Mouse (Mus musculus) retina, adult 2 months (tissue): Measurements from ENCODE around the gene Aoc1.

Source experiments
- DNase-seq: peaks from one replicate; pipeline ENCODE4 v3.0.0-alpha.2; 2012; ENCODE audit warnings: low read depth, low spot score

Gene Aoc1

DNA sequence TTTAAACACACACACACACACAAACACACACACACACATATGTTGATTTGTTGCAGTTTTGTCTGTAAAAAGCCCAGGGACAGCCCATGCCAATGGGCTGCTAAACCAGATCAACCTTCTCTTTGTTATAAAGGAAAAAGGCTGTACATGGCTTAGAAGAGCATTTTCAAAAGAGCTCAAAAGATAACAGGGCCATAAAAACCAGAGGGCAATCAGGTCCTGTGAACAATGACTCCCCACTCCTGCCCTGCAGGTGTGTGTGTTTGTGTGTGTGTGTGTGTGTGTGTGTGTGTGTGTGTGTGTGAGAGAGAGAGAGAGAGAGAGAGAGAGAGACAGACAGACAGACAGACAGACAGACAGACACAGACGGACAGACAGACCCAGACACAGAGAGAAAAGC lies 36.5 kb downstream of the Aoc1 start:
- no peak for DNase-seq

DNA sequence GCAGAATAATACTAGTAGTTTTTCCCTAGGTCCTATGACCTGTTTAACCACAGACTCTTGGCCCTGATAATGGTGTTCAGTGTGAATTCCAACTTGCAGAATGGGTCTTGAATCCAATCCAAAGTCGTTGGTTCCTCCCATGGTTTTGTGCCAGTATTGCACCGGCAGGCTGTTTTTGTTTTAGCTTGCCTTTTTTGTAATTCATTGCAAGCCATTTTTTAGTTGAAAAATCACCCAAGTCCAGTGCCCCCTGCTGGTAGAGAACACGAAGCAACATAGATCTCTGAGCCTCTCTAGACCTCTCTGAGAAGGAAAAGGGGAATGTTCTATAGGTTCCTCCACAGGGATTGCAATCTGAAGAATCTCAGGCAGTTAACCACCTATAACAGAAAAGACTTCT lies 39.3 kb downstream of the Aoc1 start:
- DNase-seq, result no peak

DNA sequence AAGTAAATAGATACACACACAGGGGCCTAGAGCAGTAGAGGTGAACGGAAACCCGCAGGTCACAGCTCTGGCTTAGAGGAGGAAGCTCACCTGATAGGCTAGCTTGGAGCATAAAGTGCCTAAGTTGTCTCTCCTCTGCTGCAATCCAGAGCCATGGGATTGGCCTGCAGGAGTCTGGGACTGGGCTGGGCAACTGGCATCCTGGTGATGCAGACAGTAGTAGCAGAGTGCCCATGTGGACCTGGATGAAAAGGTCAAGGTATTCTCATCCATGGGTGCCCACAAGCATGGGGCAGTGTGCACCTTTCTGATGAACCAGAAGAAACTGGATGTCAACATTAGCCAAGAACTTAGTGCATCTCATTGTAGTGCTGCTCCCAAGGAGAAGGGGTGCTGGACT lies 40.9 kb downstream of the Aoc1 start:
- no peak for DNase-seq

DNA sequence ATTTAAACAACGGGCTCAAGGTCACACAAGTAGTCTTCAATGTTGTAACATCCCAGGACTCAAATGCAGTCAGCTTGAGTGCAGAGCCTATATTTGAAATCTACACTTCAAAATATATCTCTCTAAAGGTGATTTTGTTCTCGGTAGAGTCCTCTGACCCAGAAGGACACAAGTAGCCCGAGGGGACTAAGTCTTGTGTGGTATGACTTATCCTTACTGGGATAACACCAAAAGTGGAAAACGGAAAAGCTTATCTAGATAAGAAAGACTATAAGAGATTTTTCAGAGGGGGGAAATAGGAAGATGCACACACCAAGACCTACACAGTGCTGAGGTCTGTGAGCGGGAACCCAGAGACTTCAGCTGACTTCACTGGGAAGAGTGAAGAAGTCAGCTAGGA lies 56.9 kb downstream of the Aoc1 start, which contains the start of gene 1600015I10Rik:
Gene 1600015I10Rik, plus strand, starts transcription at position 301 of the 400 bp plus-strand sequence.
- no peak for DNase-seq

DNA sequence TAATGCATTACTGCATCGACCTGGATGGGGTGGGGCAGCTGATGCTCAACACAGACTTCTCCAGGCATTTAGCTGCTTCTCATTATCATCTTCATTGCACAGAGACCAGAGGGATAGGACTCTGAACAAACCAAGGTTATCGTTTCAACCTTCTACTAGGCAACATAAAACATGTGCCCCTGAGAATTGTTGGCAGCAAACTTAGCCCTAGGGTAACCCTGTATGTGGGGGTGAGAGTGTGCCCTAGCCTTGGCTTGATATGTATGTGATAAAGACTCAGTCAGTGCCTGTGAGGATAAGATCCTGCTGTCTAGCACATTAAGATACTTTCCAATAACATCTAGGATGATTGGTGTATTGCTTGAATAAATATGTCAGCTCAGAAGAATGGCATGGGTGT lies 76.9 kb downstream of the Aoc1 start:
- DNase-seq, result no peak

DNA sequence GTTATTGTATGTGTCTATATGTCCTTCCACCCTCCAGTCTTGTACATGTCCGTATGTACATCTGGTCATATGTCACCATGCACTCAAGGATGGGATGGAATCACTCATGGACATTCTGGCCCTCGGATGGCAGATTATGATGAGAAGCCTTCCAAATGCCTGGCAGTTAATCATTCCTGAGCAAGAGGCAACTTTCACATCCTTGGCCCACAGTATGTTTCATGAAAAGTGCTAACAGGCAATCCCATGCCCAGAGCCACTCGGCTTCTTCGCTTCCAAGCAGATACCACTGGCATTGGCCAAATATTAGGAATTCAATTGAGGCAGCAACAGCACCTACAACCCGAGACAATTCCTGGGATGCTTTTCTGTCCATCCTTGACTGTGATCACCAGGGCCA lies 78.0 kb downstream of the Aoc1 start:
- DNase-seq, result no peak

DNA sequence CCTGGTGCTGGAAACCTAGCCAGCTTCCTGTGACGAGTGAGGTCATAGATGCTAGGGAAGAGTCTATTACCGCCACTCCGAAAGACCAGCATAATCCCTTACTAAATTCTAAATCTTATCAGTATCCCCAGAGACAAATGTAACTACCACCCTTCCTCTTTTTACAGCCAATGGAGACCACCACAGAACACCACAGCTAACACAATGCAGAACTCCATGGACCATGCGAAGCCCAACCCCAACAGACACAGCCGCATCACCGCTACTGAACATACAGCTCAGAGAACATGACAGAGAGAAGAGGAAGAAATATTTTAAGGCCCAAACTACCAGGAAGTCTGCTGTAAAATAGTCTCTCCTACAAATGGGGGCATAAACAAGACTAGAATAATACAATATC lies 78.9 kb downstream of the Aoc1 start:
- DNase-seq, result no peak

DNA sequence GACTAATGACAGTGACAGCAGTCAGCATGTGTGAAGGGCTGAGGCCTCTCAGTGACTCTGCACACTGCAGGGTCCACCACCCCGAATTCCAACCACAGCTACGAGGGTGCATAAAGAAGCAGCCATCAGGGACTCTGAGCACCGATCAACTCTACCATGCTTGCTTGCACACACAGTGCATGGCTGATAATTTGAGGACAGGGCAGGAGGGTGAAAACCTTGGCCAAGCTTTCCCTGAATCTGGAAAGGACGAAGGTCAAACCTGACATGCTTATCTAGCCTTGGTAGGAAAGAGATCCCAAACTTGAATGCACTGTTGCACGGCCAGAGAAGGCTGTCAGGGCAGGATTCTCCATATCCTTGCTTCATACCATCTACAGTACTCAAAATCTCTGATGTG lies 80.5 kb downstream of the Aoc1 start:
- no peak for DNase-seq

DNA sequence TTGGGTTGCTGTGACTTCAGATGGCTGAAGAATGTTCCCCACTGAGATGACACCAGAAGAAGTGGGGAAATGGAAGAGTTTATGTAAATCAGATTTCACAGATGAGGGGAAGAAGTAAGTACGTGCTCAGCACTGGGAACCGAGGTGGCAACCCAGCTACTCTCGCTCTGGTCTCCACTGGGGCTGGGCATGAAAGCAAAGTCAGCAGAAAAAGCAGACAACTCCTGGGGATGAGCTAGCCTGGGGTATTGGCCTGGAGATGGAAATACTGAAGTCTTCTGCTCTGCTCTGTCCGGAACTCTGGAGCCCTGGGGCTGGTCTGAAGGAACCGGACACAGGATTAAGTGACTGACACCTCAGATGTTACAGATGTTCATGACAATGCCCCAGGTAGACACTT lies 81.5 kb downstream of the Aoc1 start:
- no peak for DNase-seq

DNA sequence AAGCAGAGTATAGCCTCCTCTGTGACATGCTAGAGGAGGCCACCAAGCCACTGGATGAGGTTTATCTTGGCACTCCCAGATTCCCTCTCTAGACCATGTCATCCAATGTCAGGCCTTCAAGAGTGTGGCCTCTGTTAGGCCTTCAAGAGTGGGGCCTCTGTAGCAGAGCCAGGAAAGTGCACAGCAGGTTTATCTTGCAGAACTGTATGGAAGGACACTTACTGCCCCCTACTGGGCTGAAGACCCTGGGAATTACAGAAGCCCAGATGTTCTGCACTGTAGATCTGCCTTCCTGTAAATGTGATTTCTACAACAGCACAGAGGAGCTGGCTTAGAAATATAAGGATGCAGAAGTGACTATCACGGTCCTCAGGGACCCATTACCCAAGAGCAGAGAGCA lies 82.2 kb downstream of the Aoc1 start:
- DNase-seq, result peak; percentile 13

DNA sequence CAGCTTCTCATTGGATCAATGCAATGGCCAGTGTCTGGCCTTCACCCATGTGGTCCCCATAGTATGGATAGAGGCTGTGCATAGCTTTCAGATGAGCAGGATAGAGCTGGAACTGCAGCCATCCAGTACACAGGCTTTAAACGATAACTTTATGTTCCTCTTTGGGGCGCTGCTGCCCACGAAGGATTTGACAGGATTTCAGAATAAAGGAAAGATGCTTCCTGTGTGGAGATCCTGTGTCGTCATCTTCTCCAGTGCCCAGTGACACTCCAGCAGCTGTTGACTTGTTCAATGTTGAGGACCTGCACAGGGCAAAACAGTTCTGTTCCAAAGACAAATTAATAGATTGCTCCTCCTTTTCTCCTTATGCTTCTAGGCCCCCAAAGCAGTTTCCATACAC lies 84.1 kb downstream of the Aoc1 start:
- no peak for DNase-seq

DNA sequence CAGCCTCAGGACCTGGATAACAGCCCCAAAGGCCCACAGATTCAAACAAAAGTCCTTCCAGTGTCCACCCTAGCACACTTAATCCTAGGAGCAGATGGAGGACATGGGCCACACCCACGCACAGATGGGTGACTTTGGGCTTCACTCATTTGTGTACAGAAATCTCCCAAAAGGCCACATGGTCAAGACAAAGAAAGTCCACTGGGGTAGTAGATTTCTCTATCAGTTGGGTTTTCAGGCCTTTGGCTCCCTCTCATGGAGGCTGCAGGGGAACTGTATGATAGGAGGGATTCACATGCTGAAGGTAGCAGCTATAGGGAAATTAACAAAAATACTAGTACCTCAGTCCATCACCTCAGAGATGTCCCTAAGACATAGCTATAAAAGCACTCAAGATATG lies 85.4 kb downstream of the Aoc1 start:
- no peak for DNase-seq
